Mouse (Mus musculus): ENCODE measurements around the gene Abcc8.

- no peak for TF ChIP-seq CTCF (IDR thresholded peaks at IDR 0.05; ENCODE audit: control insufficient read depth, insufficient read depth, insufficient read length)
- no peak for TF ChIP-seq CEBPB (IDR thresholded peaks at IDR 0.05; ENCODE audit: low read depth)
- no peak for TF ChIP-seq MAX (IDR thresholded peaks at IDR 0.05)
- TF ChIP-seq MYOG (IDR thresholded peaks at IDR 0.05; ENCODE audit: control insufficient read depth, extremely low read depth, insufficient read length): no peak
- no peak for TF ChIP-seq USF1 (IDR thresholded peaks at IDR 0.05; ENCODE audit: low read depth)
Observed at GRCm38 (mm10) chr7:46060688-46061087, 119.1 kb downstream of the Abcc8 start.
